Mouse (Mus musculus) mouse trophoblast stem cell (cell line): Measurements from ENCODE around the gene Gm42791.

Source experiments
- in situ Hi-C, 2 experiments: fragments of 300-500 bp; cut with MseI, MboI; formaldehyde crosslinking; loops; 2 replicates in 1 of 2; 3 replicates in 1 of 2; pipeline ENCODE4 v1.15.1; 2025

Gene Gm42791

DNA sequence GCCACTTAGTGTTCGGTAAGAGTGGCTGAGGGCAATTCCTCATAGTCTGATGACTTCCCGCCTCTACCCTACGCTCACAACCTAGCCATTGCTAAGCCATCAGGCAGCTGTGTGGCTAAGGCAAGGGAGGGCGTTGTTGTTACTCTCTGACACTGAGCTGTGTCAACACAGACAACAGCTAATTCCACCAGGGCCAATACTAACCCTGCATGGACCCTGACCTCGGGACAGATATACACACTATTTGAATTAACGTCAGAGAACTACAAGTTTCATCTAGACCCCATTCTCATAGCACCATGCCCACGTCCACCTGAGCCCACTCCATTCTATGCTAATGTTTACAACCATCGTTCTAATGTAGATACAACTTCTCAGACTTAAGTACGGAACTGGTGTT lies 70.9 kb downstream of the Gm42791 start:
- in situ Hi-C loops: no loop called here

GRCm38 (mm10) chr5:148923408-148923807 lies 71.5 kb downstream of the Gm42791 start:
- in situ Hi-C loops: no loop called here

- in situ Hi-C loops: no loop called here
These were observed 72.2 kb downstream of the Gm42791 start for GRCm38 (mm10) chr5:148922773-148923172.

DNA sequence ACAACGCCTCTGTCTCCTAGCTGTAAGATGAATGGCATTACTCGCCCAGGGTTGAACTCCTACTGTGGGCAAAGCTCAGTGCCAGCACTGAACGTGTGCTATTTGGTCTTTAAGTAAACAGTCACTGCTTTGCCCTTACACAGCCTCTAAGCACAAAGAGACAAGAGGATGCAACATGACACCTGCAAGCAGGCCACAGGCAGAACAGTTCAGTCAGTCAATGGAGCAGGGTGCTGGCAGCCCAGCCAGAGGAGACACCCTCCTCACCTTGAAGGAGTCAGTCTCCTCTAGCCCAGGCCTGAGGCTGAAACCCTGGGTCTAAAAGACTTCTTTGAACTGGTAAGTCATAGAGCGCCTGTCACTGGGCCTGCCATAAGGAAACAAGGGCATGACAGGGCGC lies 76.9 kb downstream of the Gm42791 start:
- in situ Hi-C loops: no loop called here

- in situ Hi-C loops: no loop called here
These were observed 78.2 kb downstream of the Gm42791 start for GRCm38 (mm10) chr5:148916775-148917174.

GRCm38 (mm10) chr5:148912262-148912661 lies 82.7 kb downstream of the Gm42791 start:
- in situ Hi-C loops: no loop called here

DNA sequence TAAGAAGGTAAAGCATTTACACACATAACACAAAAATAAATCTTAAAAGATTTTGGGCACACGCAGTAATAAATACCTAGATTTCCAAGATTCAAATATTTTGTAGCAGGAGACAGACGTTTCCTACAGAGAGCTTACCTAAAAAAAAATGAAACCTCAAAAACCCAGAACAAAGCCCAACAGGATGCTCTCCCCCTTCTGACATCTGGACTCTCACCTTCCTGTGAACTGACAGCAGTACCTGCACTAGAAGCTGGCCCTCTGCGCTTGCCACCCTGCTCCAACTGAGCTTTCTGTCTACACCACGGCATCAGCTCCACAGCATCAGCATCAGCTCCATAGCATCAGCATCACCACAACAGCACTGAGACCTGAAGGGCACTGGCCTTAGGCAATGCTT lies 84.9 kb downstream of the Gm42791 start:
- in situ Hi-C loops: no loop called here

GRCm38 (mm10) chr5:148909402-148909801 lies 85.5 kb downstream of the Gm42791 start:
- in situ Hi-C loops: no loop called here

DNA sequence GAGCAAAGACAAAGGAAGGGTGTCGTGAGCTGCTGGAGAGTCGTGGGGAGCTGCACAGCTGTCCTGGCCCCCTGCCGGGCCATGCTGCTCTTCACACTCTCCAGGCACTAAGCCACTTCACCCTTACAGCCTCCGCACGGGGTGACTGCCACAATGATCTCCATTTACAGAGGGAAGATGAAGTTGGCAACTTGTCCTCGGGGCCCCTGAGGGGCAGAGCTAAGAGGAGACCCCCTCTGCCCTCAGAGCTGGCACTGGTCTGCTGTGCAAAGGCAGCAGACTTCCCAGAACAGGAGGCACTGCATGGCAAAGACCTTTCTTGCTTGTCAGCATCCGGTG lies 85.9 kb downstream of the Gm42791 start:
- in situ Hi-C loops: no loop called here

GRCm38 (mm10) chr5:148908191-148909056 lies 86.5 kb downstream of the Gm42791 start:
- in situ Hi-C loops: no loop called here

DNA sequence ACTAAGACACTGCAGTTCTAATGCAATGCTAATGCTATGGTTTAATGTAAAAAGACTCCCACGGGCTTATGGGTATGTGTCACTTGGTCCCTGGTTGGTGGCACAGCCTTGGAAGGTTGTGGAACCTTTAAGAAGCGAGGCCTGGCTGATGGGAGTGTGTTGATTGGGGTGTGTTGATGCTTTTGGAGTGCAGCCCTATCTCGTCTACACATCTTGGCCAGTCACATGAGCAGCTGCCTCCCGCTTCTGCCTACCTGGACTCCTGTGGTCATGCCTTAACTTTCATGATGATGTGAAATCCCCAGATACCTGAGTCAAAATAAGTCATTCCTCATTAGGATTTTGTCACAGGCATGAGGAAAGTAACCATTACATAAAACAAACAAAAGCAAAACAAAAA lies 88.6 kb downstream of the Gm42791 start:
- in situ Hi-C loops: no loop called here

DNA sequence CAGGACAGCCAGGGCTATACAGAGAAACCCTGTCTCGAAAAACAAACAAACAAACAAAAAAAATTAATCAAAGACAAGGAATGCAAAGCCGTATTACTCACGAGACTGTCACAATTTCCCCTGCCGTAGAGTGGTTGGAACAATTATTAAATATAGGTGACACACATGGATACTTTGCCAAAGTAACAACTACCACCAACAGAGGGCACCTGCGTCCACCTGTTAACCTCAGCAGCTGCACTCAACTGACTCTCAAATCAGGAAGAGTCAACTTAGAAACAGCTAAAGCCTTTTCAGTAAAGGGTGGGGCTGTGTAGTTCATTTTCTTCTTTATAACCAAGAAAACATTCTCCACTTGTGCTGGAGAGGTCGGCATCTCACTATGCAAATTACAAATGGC lies 90.1 kb downstream of the Gm42791 start:
- in situ Hi-C loops: no loop called here

GRCm38 (mm10) chr5:148899361-148899760 lies 95.6 kb downstream of the Gm42791 start:
- in situ Hi-C loops: no loop called here

- in situ Hi-C loops: no loop called here
These were observed 97.0 kb downstream of the Gm42791 start for GRCm38 (mm10) chr5:148897941-148898417.

DNA sequence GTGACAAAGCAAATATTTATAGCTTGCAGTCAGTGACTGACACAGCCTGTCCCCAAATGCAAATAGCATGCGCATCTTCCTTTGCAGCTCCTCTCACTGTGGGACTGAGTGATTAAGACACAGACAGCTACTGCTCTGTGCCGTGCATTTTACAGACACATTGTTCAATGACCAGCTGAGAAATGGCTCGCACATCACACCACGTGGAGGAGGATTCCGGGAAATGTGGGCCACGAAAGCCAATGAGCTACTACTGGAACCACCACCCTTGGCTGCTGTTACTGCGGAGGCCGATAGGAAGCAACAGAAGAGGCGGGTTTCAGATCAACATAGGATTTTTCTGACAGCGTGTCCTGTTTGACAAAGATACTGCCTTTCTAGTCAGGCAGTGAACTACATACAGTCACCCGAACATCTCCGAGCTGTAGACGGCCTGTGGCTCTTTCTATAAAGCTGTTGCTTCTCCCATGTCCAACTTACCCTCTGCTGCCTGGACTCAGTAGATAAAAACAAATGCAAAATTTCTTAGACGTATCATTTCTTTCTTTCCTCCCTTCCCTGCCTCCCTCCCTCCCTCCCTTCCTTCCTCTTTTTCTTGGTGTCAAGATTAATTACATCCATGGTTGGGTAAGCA lies 97.8 kb downstream of the Gm42791 start:
- in situ Hi-C loops: no loop called here

GRCm38 (mm10) chr5:148896515-148896914 lies 98.4 kb downstream of the Gm42791 start:
- in situ Hi-C loops: no loop called here

DNA sequence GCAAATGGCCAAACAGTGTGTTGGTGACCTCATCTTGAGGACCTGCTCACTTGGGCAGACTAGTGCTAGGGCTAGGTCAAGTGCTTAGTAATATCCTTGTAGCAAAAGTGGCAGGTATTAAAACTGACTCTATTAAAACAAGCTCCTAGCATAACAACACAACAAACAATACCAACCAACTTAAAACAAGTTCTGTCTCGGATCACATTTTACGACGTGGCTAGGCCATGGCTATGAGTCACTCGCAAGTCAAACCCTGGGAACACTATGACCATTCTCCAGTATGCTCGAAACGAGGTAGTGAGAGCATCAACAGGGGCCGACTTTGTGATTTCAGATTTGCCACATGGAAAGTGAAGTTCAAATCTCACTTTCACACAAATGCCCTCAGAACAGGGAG lies 99.1 kb downstream of the Gm42791 start:
- in situ Hi-C loops: no loop called here

DNA sequence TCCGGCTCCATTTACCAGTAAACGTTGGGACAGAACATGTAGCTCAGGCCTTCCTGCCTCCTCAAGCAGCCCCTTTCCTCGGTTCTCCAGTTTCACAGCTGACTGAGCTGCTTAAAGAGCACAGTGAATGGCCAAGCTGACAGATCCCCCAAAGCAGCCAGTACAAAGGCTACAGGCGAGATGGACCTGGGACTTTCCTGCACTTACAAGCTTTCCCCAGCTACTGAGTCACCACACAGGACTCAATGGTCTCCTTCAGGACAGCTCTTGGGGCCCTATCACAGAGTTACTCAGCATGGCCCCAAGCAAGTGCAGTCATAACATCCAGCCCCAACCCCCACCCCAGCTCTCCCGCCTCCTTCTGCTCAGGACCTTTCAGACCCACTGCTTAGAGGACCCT lies 99.9 kb downstream of the Gm42791 start:
- in situ Hi-C loops: no loop called here

DNA sequence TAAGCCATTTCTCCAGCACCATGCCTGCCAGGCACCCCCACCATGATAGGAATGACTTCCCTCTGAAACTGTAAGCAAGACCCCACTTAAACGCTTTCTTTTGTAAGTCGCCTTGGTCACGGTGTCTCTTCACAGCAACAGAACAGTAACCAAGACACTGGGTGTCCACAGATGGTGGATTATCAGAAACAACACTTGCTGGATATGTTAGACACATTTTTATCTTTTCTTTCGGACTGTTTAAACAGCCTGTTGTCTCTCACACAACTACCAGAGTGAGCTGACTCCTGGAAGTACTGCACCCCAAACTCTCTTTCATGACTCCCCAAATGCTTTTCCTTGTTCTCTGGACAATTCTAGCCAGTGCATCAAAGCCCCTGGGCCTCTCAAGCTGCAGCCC lies 104.7 kb downstream of the Gm42791 start:
- in situ Hi-C loops: no loop called here

DNA sequence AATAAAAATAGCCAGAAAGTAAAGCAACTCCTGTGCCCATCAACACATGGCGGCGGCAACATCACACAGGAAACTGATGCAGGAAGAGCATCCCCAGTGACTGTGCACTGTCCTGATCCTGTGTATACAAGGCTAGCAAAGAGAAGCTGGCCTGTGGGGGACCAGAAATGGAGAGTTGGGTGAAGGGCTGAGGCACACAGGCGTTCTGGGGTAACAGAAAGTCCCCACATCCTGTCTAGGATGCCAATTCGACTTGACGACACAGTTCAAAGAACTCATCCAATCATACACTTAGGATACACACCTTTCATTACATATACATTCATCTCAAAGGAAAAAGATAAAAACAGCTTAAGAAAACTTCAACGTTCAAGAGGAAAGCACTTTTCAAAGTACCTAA lies 106.9 kb downstream of the Gm42791 start:
- in situ Hi-C loops: no loop called here

DNA sequence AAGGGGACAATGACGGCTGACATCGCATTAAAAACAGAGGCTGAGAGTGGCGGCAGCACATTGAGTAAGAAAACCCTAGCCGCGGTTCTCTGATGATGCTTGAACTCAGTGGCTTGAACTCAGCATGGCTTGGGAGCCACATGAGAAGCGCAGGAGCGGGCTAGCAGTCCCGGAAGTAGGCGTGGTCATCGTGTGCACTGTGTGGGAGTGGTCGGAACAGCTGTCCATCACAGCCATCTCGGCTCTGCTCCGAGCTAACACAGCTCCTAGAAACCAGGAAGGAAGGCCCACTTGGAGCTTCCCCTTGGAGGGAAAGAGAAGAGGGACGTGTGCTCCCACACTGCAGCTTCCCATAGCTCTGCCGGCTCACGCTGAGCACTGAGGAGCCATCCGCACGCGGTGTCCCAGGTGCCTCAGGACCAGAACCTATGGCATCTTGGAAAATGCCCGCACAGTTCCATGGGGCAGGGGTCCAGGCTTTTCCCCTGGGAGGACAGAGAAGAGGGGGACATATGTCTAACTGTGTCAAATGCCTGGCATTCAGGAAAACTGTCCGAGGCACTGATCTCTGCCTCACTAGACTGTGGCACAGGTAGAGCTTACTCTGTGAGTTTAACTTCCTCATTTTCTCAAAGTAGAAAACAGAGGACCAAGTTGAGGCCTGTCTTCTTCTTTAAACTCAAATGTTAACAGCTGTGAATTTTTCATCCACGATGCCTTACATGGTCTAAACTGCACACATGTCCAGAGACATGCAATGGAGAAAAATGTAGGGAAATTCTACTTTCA lies 108.9 kb downstream of the Gm42791 start:
- in situ Hi-C loops: no loop called here

- in situ Hi-C loops: no loop called here
These were observed 111.3 kb downstream of the Gm42791 start for GRCm38 (mm10) chr5:148883671-148884070.
